Mouse (Mus musculus) CH12.LX (cell line): ENCODE data around the gene Hscb. TPM values are rescaled to one million over a fixed set of nuclear protein-coding genes. Genes with fewer than 3 reads are reported as not detected.

Experiments used
- DNase-seq: peaks from one replicate; pipeline ENCODE4 v3.0.0-alpha.2; 2013; ENCODE audit errors: extremely low read depth
- H3K27ac ChIP-seq: 2 replicates; pipeline ENCODE4 v1.5.1; 2012; ENCODE audit warnings: low read depth, mild to moderate bottlenecking, control low read depth, moderate library complexity; ENCODE audit not compliant: insufficient read depth
- H3K27me3 ChIP-seq: replicated peaks from 2 replicates; pipeline ENCODE3; 2012; ENCODE audit warnings: inconsistent platforms
- H3K36me3 ChIP-seq, 2 experiments: replicated peaks in 1 of 2; 2 replicates each; pipeline versions ENCODE3 to v1.6.1; 2012; ENCODE audit warnings: inconsistent platforms in 1 of 2, low read length in 1 of 2, mild to moderate bottlenecking in 1 of 2, mixed read lengths in 1 of 2, moderate library complexity in 1 of 2; ENCODE audit not compliant: control insufficient read depth in 1 of 2, insufficient read depth in 1 of 2
- H3K4me1 ChIP-seq, 2 experiments: 2 replicates each; pipeline ENCODE4 v1.6.1; 2012; ENCODE audit warnings: inconsistent platforms in 1 of 2, moderate library complexity in 1 of 2; ENCODE audit not compliant: insufficient read depth in 2 of 2, control insufficient read depth in 1 of 2
- H3K4me2 ChIP-seq: 2 replicates; pipeline ENCODE4 v1.6.1; 2012; ENCODE audit warnings: low read depth, mild to moderate bottlenecking, control low read depth; ENCODE audit not compliant: poor library complexity, insufficient read depth, severe bottlenecking
- H3K4me3 ChIP-seq, 3 experiments: fragments of 150-350 bp in 1 of 3; sonication (generic) in 1 of 3; replicated peaks in 1 of 3; 2 replicates each; pipeline versions ENCODE3 to v1.5.1; 2011 to 2012; ENCODE audit warnings: low read depth in 2 of 3, low read length in 2 of 3, mild to moderate bottlenecking in 2 of 3, moderate library complexity in 2 of 3, control low read depth in 1 of 3, improper control_type of control experiment in 1 of 3, inconsistent platforms in 1 of 3, mixed read lengths in 1 of 3; ENCODE audit not compliant: poor library complexity in 1 of 3
- H3K79me2 ChIP-seq: replicated peaks from 2 replicates; pipeline ENCODE4 v1.6.1; 2012; ENCODE audit warnings: mild to moderate bottlenecking, moderate library complexity; ENCODE audit not compliant: control insufficient read depth, poor library complexity, insufficient read depth, severe bottlenecking; ENCODE audit errors: extremely low read depth
- H3K9ac ChIP-seq: 2 replicates; pipeline ENCODE4 v1.6.1; 2012; ENCODE audit warnings: low read depth, mild to moderate bottlenecking, control low read depth, moderate library complexity; ENCODE audit not compliant: insufficient read depth
- H3K9me3 ChIP-seq: replicated peaks from 2 replicates; pipeline ENCODE3; 2012; ENCODE audit warnings: low read length, inconsistent platforms, mixed read lengths
- BHLHE40 ChIP-seq: IDR thresholded peaks from 2 replicates; pipeline ENCODE4 v1.6.1; 2011; ENCODE audit warnings: mild to moderate bottlenecking, low read depth, low read length, improper control_type of control experiment
- CHD1 ChIP-seq: IDR thresholded peaks from 2 replicates; pipeline ENCODE4 v1.6.1; 2012; ENCODE audit warnings: low read depth, low read length, improper control_type of control experiment, inconsistent platforms
- CTCF ChIP-seq, 2 experiments: IDR thresholded peaks in 1 of 2; conservative IDR thresholded peaks in 1 of 2; 2 replicates each; pipeline ENCODE4 v1.5.1; 2011 to 2012; ENCODE audit warnings: low read depth in 2 of 2, low read length in 2 of 2, improper control_type of control experiment in 1 of 2, inconsistent platforms in 1 of 2, mild to moderate bottlenecking in 1 of 2, moderate library complexity in 1 of 2
- ELF1 ChIP-seq: IDR thresholded peaks from 2 replicates; pipeline ENCODE4 v1.6.1; 2014; ENCODE audit warnings: low read depth, mild to moderate bottlenecking, inconsistent platforms, low read length, improper control_type of control experiment
- EP300 ChIP-seq: IDR thresholded peaks from 2 replicates; pipeline ENCODE4 v1.6.1; 2011; ENCODE audit warnings: low read length, improper control_type of control experiment
- HCFC1 ChIP-seq: IDR thresholded peaks from 2 replicates; pipeline ENCODE4 v1.6.1; 2012; ENCODE audit warnings: low read depth, mild to moderate bottlenecking, inconsistent platforms, low read length, improper control_type of control experiment
- IRF4 ChIP-seq: IDR thresholded peaks from 2 replicates; pipeline ENCODE4 v1.6.1; 2014; ENCODE audit warnings: low read depth, mild to moderate bottlenecking, inconsistent platforms, low read length, improper control_type of control experiment
- JUN ChIP-seq: IDR thresholded peaks from 2 replicates; pipeline ENCODE4 v1.6.1; 2011; ENCODE audit warnings: low read depth, mild to moderate bottlenecking, low read length, improper control_type of control experiment, moderate library complexity; ENCODE audit not compliant: insufficient read depth
- KAT2A ChIP-seq: IDR thresholded peaks from 2 replicates; pipeline ENCODE4 v1.6.1; 2012; ENCODE audit warnings: low read length, improper control_type of control experiment, inconsistent platforms; ENCODE audit not compliant: insufficient replicate concordance
- MAZ ChIP-seq: IDR thresholded peaks from 2 replicates; pipeline ENCODE4 v1.6.1; 2012; ENCODE audit warnings: low read depth, mild to moderate bottlenecking, inconsistent platforms, low read length, improper control_type of control experiment, moderate library complexity
- MEF2A ChIP-seq: IDR thresholded peaks from 2 replicates; pipeline ENCODE4 v1.6.1; 2014; ENCODE audit warnings: low read depth, mild to moderate bottlenecking, inconsistent platforms, low read length, improper control_type of control experiment, borderline replicate concordance
- MXI1 ChIP-seq: IDR thresholded peaks from 2 replicates; pipeline ENCODE4 v1.6.1; 2011; ENCODE audit warnings: mild to moderate bottlenecking, low read depth, low read length, improper control_type of control experiment
- MYC ChIP-seq: IDR thresholded peaks from 2 replicates; pipeline ENCODE4 v1.6.1; 2011; ENCODE audit warnings: low read depth, mild to moderate bottlenecking, improper control_type of control experiment, low read length
- NELFE ChIP-seq: IDR thresholded peaks from 2 replicates; pipeline ENCODE4 v1.6.1; 2011; ENCODE audit warnings: low read depth, low read length, improper control_type of control experiment
- NRF1 ChIP-seq: IDR thresholded peaks from 2 replicates; pipeline ENCODE4 v1.6.1; 2014; ENCODE audit warnings: low read depth, mild to moderate bottlenecking, inconsistent platforms, low read length, improper control_type of control experiment, moderate library complexity
- POLR2A ChIP-seq: IDR thresholded peaks from 2 replicates; pipeline ENCODE4 v1.6.1; 2011; ENCODE audit warnings: low read depth, mild to moderate bottlenecking, improper control_type of control experiment, low read length
- RAD21 ChIP-seq: IDR thresholded peaks from 2 replicates; pipeline ENCODE4 v1.6.1; 2011; ENCODE audit warnings: low read depth, mild to moderate bottlenecking, low read length, improper control_type of control experiment, moderate library complexity
- RCOR1 ChIP-seq: conservative IDR thresholded peaks from 2 replicates; pipeline ENCODE4 v1.6.1; 2012; ENCODE audit warnings: low read depth, mild to moderate bottlenecking, inconsistent platforms, low read length, improper control_type of control experiment
- SIN3A ChIP-seq: IDR thresholded peaks from 2 replicates; pipeline ENCODE4 v1.6.1; 2012; ENCODE audit warnings: low read length, improper control_type of control experiment, inconsistent platforms
- TBP ChIP-seq: conservative IDR thresholded peaks from 2 replicates; pipeline ENCODE4 v1.6.1; 2011; ENCODE audit warnings: low read depth, low read length, improper control_type of control experiment
- TCF12 ChIP-seq: IDR thresholded peaks from 2 replicates; pipeline ENCODE4 v1.6.1; 2014; ENCODE audit warnings: low read depth, mild to moderate bottlenecking, inconsistent platforms, low read length, improper control_type of control experiment
- UBTF ChIP-seq: IDR thresholded peaks from 2 replicates; pipeline ENCODE4 v1.6.1; 2012; ENCODE audit warnings: low read depth, mild to moderate bottlenecking, inconsistent platforms, low read length, improper control_type of control experiment, moderate library complexity
- USF1 ChIP-seq: IDR thresholded peaks from 2 replicates; pipeline ENCODE4 v1.6.1; 2014; ENCODE audit warnings: low read depth, mild to moderate bottlenecking, inconsistent platforms, low read length, improper control_type of control experiment
- USF2 ChIP-seq: conservative IDR thresholded peaks from 2 replicates; pipeline ENCODE4 v1.6.1; 2011; ENCODE audit warnings: low read depth, low read length, improper control_type of control experiment
- ZC3H11A ChIP-seq: IDR thresholded peaks from 2 replicates; pipeline ENCODE4 v1.6.1; 2012; ENCODE audit warnings: low read depth, mild to moderate bottlenecking, inconsistent platforms, low read length, improper control_type of control experiment
- ZKSCAN1 ChIP-seq: IDR thresholded peaks from 2 replicates; pipeline ENCODE4 v1.6.1; 2012; ENCODE audit warnings: low read depth, inconsistent platforms, low read length, improper control_type of control experiment, borderline replicate concordance
- ZMIZ1 ChIP-seq: IDR thresholded peaks from 2 replicates; pipeline ENCODE4 v1.6.1; 2012; ENCODE audit warnings: low read depth, mild to moderate bottlenecking, inconsistent platforms, low read length, improper control_type of control experiment
- ZNF384 ChIP-seq: IDR thresholded peaks from 2 replicates; pipeline ENCODE4 v1.6.1; 2012; ENCODE audit warnings: low read depth, low read length, improper control_type of control experiment, inconsistent platforms
- dilution Hi-C: fragments of 300-500 bp; cut with MboI; formaldehyde crosslinking; loops from 2 replicates; pipeline ENCODE4 v1.14.3; 2020; ENCODE audit warnings: low sequenced_read_pairs; ENCODE audit not compliant: extremely low pct_unique_long_range_greater_than_20kb, extremely low pct_ligation_motif_present
- in situ Hi-C: fragments of 300-500 bp; cut with MboI; formaldehyde crosslinking; loops from 3 replicates; pipeline ENCODE4 v1.14.3; 2019; ENCODE audit warnings: low sequenced_read_pairs, low pct_ligation_motif_present, low pct_unique_long_range_greater_than_20kb, mixed read lengths
- polyA plus RNA-seq: library from polyadenylated mRNA; unstranded; fragments of >175 nt; gene quantifications from 2 replicates; pipeline ENCODE4 v1.2.1, GENCODE M21; 2012; ENCODE audit warnings: low read depth; ENCODE audit not compliant: insufficient read length
- total RNA-seq, 2 experiments: library from RNA; depleted of rRNA; stranded (reverse); fragments of 300-350 nt in 1 of 2; fragments of >200 nt in 1 of 2; gene quantifications; 2 replicates each; pipeline ENCODE4 v1.2.3; 2012 to 2014

Gene Hscb
- total and polyA plus RNA-seq, 3 experiments = 28.2 to 64.0 (median 59.5) TPM

- H3K4me2 ChIP-seq = no peak overlapping the region
- DNase-seq = no peak
- dilution Hi-C loops = no loop called here
Observed at GRCm38 (mm10) chr5:110802809-110803208, 36.8 kb downstream of the Hscb start.

DNA sequence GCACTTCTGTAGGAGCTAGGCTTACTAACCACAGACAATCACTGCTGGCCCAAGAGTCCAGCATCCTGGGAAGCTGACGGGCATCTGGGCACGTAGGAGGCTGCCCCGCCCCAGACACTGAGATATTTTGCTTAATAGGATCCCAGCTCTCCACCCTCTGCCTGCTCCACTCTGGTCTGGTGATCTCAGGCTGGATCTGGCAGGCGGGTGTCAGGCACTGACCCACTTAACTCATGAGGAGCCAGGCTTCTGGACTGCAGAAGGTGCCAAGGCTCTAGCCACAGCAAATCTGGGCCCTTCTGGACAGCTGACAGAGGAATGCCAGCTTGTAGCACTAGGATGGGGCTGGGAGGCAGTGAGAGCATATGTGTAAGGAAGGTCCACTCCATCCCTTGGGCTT is 37.4 kb downstream of the Hscb start:
- Histone ChIP-seq H3K9ac (no peak overlapping the region), H3K27ac (no peak overlapping the region), H3K9me3 (no peaks in the 10 kb centered on the region), H3K36me3 (peaks cover 36 to 78% of the 10 kb centered on the region in 2 experiments), H3K4me2 (no peak overlapping the region), H3K79me2 (no peaks in the 10 kb centered on the region), H3K27me3 (no peaks in the 10 kb centered on the region), H3K4me1 (peaks cover 11 to 37% of the 10 kb centered on the region in 2 experiments), H3K4me3 (no peak overlapping the region)
- no peak for DNase-seq
- TF ChIP-seq UBTF (no peak), POLR2A (no peak), MYC (no peak), IRF4 (no peak), CHD1 (no peak), NRF1 (no peak), RCOR1 (no peak), TCF12 (no peak), RAD21 (no peak), ZKSCAN1 (no peak), USF1 (no peak), BHLHE40 (no peak), KAT2A (no peak), ZC3H11A (no peak), CTCF (conservative IDR thresholded peaks at IDR 0.05 in 1 of 2, IDR thresholded peaks at IDR 0.05 in 1 of 2; ENCODE audit: low read depth in 2 of 2, low read length in 2 of 2) (no peak), TBP (no peak), JUN (no peak), EP300 (no peak)
- dilution Hi-C loops (no loop called here), in situ Hi-C loops (no loop called here)

More at GRCm38 (mm10) chr5:110802809-110803208, 36.8 kb downstream of the Hscb start:
- Histone ChIP-seq H3K4me1 (peaks cover 13 to 41% of the 10 kb centered on the region in 2 experiments), H3K9ac (no peak overlapping the region), H3K4me3 (no peak overlapping the region), H3K27me3 (no peaks in the 10 kb centered on the region)
- in situ Hi-C loops = no loop called here
- TF ChIP-seq MEF2A (no peak), ZKSCAN1 (no peak), ZC3H11A (no peak), ELF1 (no peak), IRF4 (no peak), ZNF384 (no peak), MXI1 (no peak), MAZ (no peak), USF2 (no peak), ZMIZ1 (no peak), RCOR1 (no peak), SIN3A (no peak), NELFE (no peak), HCFC1 (no peak)
- TF ChIP-seq, all 38 proteins: peak for 0
- Histone ChIP-seq H3K27ac (no peak overlapping the region), H3K9me3 (no peaks in the 10 kb centered on the region), H3K36me3 (peaks cover 31 to 72% of the 10 kb centered on the region in 2 experiments), H3K79me2 (no peaks in the 10 kb centered on the region)
